Mouse (Mus musculus): ENCODE measurements at regions not wholly inside any gene's neighbourhood (a gene's known extent, or its start where the extent isn't known, plus 50 kb on each side); places are given as distances from the start of the nearest gene placed in this dataset.

DNA sequence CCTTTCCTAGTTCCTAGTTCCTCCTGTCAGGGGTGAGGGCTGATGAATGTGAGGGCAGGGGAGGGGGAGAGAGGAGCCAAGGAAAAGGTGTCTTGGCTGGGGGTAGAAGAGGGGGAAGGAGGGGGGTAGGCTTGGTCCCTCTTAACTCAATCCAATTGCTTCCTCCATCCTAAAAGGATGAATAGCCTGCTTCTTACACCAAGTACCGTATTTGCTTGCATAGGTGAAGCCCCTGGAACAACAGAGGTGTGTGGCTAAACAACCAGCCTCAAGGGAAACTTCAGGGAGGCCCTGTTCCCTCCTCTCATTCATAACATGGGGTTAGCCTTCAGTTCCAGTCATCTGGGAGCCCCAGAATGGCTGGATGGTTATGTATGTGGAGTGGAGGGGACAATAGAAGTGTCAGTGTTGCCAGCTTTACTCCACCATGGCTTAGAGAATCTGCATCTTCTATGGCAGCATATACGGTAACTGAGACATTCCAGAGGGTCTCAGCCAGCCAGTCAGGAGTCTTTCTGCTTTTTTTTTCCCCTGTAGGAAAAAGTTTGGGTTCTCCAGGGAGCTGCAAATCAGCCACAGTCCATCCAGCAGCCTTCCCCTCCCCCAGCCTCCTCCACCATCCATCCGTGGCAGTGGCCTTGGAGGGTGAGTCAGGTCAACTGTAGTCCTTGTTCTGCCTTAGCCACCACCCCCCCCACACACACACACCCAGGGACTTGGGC is 100.2 kb upstream of the Ccnd2 start:
- CTCF ChIA-PET: interaction anchor here (0.7 to 1.8 kb wide), 2 partner anchors 14 to 22 kb away, joined by 3 to 9 read pairs; no protein-coding TSS in a partner anchor

DNA sequence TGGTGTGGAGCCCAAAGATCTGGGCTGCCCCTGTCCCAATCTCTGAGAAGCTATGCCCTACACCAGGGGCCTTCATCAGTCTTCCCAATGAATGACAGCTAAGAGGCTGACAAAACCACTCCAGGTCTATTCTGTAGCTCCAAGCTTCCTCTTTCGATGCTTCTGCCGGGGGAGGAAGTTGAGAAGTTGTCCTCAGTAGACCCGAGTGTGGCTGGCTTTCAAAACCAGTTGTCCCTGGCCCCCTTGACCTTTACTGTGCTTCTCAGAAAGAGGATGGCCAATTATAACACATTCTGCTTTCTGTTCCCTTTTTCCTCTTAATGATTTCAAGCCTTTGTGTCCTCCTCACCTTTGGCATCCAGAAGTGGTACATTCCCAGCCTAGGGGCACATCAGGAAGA is 101.9 kb upstream of the Ccnd2 start:
- CTCF ChIA-PET: no interaction called here

DNA sequence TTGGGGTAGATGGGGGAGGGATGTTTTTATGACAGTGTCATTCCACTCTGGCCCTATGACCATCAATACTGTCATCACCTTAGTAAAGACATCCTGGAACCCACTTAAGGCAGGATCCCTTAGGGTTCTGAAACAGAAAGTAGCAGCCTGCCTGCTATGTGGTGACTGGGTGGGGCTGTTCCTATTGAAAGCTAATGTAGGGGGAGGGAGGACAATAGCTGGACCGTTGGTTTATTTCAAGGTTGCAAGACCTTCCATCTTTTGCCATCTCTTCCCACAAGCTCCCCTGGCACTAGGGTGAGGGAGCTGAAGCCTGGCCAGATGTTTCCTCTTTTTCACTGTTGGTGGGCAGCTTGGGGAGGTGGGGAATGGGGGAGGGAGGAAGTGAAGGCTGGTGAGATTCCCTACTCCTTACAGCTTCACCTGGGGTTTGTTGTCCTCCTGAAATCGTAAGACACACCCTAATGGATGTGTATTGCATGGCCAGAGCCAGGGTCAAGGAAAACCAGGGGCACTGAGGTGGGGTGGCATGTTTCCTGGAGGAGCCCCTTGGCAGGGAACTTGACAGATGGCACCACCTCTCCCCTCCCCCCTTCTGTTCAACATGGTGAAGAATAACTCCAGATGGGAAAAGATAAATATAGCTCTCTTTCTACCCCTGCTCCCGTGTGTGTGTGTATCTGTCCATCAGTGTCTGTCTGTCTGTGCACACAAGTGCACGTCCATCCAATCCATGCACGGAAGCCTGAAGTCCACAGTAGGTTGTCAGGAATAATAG is 112.1 kb upstream of the Ccnd2 start:
- CTCF ChIA-PET: no interaction called here

DNA sequence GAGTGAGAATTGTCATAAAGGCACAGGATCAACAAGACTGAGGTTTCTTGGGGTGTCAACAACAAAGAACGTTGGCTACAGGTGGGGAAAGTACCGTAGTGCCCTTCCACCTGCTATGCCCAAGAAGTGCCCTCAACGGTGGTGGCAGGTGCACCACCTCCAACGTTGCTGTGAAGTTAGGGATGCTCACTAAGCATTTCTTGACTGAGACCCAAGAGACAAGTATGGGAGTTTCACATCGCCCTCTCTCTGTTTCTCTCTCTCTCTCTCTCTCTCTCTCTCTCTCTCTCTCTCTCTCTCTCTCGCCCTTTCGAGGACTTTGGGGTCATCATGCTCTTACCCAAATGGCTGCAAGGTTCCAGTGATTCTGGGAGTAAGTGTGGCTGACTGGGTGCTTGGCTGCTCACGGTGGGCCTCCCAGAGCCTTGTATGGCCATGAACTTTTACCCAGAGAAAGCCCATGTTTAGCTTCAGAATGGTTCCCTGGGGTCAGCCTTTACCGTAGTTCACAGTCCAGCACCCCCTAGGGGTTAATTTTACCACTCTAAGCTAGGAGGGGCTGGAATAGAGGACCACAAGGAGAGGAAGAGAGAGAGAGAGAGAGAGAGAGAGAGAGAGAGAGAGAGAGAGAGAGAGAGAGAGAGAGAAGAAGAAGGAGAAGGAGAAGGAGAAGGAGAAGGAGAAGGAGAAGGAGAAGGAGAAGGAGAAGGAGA is 113.2 kb upstream of the Ccnd2 start:
- CTCF ChIA-PET: interaction anchor here (0.5 to 1.5 kb wide), 14 partner anchors 9 to 1643 kb away, joined by 3 to 18 read pairs (median 6); no protein-coding TSS in a partner anchor

DNA sequence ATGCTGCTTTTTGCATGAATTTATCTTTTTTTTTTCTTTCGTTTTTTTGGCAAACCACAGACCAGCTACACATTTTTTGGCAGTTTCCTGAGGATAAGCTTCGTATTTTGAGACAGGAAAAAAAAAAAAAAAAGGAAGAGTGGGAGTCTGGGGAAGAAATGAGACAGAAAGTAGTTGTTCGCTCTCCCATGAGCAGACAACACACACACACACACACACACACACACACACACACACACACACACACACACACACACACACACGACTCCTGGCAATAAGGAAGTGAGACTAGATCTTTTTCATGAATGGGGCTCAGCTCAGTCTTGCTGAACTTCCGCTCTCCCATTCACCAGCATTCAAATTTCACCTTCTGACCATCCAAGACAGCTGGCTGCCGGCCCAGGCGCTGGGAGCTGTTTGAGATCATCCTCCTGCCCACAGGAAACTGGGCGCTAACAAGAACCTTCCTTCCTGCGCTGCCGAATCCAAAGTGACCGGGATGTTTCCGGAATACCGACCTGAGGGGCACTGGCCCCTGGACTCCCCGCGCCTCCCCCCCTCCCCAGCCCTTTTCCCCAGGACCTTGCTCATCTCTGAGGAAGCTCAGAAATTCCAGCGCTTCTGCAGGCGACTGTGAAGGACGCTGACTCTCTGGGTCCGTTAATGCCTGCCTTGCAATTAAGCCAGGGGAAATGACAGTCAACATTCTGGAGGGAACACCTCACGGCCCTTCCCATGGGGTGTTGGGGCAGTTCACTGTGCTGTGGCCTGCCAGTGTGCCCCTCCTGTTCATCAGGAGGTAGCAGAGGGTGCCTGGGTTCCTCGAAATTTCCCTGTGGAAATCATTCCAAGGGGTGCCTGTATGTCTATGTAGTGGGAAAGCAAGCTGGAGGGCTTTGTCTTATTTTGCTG is 114.2 kb upstream of the Ccnd2 start:
- CTCF ChIA-PET: interaction anchor here (0.5 to 1.5 kb wide), 13 partner anchors 10 to 224 kb away, joined by 3 to 18 read pairs (median 5); no protein-coding TSS in a partner anchor

DNA sequence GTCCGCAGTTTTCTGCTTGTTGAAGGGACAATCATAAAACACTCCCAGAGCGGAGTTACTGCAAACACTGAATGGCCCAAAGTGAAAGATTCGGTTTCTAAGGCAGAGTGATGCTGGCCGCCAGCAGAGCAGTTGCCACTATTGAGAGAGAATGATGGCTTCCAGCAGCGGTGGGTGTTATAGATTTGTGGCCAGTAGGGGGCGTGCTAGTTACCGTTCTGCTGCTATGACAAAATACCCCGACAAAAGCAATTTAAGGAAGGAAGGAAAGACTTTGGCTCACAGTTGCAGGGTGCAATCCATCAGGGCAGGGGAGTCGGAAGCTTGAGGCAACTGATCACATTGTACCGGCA is 114.8 kb upstream of the Ccnd2 start:
- CTCF ChIA-PET: no interaction called here

DNA sequence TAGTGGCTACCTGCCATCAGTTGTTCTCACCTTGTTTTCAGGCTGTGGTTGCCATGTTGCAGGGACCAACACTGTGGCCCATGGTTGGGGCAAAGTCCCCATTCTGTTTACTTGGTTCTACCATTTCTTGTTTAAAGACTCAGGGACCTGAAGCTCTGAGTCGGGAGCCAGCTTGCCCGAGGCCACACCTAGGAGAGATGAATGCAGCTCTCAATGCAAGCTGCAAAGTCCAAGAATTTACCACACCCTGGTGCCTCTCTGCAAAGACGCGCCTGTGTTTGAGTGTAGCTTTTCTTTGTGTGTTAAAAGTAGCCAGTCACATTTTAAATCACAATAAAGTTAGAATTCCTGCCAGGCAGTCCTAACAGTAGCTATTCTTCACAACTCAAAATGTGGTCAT is 117.0 kb upstream of the Ccnd2 start:
- CTCF ChIA-PET: no interaction called here

DNA sequence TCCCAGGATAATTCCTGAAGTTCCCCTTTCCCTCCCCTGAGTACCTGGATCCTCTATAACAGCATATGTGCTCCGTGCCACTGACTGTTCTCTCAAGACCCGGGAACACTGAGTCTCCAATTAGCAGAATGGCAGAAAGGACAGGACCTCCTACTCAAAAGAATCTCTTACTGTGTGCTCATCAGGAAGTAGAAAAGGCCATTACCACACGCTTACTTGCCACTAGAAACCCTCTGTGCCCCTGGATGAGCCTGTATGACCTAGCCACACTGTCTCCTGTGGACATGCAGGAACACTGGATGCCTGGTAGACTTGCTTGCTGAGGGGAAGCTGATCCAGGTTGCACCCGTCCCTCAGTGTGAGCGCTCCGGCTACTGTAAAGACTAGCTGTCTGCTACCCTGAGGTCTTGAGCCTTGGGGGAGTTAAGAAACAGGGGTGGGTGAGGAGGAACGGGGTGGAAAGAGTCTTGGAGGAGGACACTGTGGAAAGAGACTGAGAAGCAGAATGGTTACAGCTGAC is 117.6 kb upstream of the Ccnd2 start:
- CTCF ChIA-PET: no interaction called here

DNA sequence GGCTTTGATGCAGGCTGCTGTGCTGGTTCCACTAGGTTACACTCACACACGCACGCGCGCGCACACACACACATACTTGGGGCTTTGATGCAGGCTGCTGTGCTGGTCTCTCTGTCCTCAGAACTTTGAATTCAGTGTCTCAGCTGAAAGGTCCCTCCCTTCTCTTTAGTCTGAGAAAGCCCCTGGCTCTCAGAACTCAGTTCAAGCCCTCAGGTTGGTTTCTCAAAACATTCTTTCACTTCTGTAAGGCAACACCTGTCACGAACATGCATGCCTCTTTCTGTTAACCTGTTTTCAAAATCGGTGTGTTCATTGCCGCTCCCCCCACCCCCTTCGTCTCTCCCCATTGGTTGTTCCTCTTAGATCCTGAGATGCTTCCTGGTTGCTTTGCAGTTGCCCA is 118.8 kb upstream of the Ccnd2 start:
- CTCF ChIA-PET: interaction anchor here (0.6 kb wide), 1 partner anchor 122 kb away, joined by 8 read pairs; no protein-coding TSS in a partner anchor

DNA sequence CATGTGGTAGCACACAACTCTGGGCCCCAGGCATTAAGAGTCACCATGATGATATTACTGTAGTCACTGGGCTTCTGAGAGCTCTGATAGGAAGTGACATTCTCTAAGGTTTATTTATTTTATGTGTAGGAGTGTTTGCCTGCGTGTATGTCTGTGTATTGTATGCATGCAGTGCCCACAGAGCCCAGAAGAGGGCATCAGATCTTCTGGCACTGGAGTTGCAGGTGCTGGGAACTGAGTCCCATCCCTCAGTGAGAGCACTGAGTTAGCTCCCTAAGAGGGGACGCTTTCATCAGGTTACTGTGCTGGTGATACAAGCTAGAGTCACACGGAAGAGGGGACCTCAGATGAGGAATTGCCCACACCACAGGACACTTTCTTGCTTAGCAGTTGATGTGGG is 119.4 kb upstream of the Ccnd2 start:
- CTCF ChIA-PET: interaction anchor here (0.6 kb wide), 2 partner anchors 119 to 123 kb away, joined by 8 read pairs; no protein-coding TSS in a partner anchor

DNA sequence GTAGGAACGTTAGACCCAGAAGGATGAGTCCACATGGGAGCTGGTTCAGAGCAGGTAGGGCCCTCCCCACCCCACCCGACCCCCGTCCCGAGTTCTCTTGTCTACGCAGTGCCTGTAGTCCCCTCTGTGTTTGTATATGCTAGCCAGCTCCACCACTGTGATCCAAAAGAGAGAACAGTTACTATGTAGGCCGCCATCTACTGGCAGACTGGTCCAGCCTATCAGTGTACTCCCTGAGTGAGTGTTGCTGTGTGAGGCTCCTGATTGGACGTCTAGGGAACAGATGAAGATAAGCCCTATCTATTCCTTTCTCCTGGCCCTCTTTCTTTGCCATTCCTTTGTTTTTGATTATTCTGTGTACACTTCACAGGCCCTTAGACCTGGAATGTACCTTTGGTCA is 120.6 kb upstream of the Ccnd2 start:
- CTCF ChIA-PET: interaction anchor here (0.6 kb wide), 1 partner anchor 180 kb away, joined by 3 read pairs; no protein-coding TSS in a partner anchor

DNA sequence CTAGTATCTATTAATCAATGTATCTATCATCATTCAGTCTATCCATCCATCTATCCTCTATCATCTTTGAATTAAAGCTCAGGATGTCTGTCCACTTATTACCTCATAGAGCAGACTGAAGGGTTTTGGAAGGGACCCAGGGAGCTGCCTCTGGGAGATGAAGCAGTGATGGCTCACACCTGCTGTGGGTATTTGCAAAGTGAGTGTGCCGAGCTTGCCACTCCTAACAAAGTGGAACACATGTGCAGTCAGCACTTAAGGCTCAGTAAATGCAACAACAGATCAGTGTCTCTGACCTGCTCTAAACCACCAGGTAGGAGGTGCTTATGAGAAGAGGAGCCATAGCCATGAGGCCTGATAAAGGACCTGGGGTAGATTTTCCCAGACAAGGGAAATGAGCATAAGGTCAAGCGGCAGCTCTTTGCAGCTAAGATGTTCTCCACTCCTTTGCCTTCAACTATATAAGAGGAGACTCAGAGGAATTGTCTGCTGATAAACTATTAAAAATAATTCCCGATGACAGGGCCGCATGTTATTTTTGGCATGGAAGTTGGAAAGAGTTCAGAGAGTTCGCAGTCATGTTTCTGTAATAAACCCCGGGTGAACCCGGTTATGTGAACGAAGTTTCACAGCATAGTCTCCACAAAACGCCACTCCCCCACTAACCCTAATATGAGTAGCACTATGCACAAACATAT is 122.9 kb upstream of the Ccnd2 start:
- CTCF ChIA-PET: interaction anchor here (0.7 kb wide), 1 partner anchor 118 kb away, joined by 5 read pairs; no protein-coding TSS in a partner anchor

DNA sequence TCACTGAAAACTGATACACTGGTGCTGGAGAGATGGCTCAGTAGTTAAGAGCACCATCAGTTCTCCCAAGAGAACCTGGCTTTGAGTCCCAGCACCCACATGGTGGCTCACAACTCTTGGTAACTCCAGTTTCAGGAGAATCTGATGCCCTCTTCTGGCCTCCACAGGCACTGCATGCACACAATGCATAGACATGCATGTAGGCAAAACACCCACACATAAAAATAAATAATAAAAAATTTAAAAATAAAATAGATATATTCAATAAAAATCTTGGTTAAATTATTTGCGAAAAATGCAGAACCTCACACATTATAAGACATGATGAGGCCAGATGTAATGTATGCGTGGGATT is 123.4 kb upstream of the Ccnd2 start:
- CTCF ChIA-PET: interaction anchor here (0.7 kb wide), 1 partner anchor 118 kb away, joined by 5 read pairs; no protein-coding TSS in a partner anchor

DNA sequence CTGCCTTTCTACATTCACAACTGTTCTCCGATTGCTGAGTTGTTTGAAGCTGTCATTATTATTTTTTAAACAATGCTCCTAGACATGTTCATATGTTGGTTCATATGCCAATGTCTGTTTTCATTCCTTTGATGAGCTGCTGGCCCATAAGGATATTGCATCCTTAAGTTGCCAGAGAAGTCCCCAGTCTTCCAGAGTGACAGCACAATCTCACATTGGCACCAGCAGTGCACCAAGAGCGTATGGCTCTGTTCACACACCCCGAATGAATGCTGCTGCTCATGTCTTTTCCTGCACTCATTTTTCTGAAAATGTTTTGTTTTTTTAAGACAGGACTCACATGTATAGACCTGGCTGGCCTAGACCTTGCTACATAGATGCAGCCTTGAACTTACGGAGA is 124.4 kb upstream of the Ccnd2 start:
- CTCF ChIA-PET: no interaction called here

DNA sequence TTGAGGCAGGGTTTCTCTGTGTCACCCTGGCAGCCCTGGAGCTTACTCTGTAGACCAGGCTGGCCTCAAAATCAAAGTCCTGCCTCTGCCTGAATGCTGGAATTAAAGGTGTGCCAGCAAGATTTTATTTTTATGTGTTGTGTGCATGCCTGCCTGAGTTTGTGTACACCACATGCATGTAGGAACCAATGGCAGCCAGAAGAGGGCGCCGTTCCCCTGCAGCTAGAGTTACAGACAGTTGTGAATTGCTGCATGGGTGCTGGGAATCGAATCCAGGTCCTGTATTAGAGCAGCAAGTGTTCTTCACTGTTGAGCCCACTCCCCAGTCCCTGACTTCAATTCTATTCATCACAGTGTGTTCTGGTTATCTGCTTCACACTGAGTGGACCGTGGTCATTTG is 126.4 kb upstream of the Ccnd2 start:
- CTCF ChIA-PET: interaction anchor here (0.6 kb wide), 1 partner anchor 296 kb away, joined by 3 read pairs; no protein-coding TSS in a partner anchor

DNA sequence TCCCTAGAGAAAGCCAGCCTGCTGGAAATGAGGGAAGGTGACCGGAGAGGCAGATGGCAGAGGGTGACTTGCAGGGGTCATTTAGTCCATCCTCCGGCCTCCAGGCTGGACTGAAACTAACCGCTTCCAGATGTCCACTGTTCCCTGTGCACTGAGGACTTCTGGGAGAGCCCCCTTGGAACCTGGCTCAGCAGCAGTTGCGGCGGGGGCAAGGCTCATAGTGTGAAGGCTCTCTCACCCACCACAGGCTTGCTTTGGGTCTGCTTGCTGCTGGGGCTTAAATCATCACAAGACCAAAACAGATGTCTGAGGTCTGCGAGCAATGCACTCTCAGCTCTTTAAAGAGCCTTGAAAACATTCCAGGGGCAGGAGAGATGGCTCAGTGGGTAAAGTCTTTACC is 132.2 kb upstream of the Ccnd2 start:
- CTCF ChIA-PET: no interaction called here

DNA sequence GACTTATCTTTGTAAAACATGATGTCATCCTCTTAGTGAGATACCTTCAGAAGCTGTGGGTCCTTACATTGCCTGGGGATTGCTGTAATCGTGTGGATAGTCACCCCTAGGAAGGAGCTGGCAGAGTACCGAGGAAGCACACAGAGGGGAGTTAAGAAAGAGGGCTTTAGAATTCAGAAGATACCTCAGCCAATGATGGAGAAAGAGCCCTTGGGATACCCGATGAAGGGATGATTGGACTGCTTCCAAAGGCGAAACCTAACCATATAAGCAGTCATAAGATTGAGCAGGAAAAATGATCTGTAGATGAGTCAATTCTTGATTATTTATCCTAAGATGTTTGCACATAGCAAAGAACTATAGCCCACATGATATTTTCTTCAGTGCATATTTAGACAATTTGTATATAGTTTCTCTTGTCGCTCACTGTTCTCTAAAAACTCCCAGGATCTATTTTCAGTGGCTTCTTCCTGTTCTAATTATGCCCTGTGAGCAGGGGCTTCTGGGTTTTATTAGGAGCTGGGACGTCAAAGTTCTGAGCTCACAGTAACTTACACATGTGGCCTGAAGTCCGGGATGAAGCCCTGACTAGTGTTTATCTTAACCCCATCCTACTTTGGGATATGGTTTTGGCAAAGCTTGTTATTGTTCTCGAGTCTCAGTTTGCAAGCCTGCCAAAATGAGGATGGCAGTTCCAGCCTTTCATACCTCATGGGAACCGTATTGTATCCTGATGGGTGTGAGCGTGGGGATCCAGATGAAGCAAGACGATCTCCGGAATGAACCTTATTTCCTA is 134.9 kb upstream of the Ccnd2 start:
- CTCF ChIA-PET: no interaction called here

DNA sequence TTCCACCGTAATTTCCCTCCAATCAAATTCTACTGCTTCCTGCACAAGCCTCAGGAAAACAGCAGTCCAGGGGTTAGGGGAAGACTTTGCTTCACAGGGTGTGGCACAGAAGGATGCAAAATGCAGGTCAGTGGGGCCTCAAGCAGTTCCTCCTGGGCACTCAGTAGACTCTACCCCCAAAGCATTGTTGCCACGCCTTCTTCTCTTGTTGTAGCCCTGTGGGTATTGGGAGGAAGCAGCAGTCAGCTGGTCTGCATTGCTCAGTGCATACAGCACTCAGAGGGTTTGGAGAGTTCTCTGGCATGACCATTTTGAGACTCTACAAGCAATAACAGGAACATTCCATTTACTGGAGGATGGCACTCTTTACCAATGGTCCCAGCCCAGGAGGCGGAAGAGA is 137.0 kb upstream of the Ccnd2 start:
- CTCF ChIA-PET: no interaction called here

DNA sequence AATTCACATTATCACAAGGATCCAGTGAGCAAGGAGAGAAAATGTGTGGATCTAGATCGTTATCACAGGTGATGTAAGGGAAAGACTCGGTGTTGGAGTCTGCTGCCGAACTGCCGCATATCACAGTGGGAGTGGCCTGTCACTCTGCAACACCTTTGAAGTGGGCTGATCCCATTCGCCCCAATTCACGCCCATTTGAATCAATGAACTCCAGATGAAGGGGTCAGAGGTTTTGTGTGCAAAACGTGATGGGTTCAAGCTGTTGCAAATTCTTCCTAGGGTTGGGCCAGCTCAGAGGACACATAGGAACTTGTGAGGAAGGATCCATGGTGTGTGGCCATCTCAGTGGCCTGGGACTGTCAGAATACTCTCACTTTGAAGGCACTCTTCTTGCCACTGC is 139.9 kb upstream of the Ccnd2 start:
- CTCF ChIA-PET: no interaction called here

DNA sequence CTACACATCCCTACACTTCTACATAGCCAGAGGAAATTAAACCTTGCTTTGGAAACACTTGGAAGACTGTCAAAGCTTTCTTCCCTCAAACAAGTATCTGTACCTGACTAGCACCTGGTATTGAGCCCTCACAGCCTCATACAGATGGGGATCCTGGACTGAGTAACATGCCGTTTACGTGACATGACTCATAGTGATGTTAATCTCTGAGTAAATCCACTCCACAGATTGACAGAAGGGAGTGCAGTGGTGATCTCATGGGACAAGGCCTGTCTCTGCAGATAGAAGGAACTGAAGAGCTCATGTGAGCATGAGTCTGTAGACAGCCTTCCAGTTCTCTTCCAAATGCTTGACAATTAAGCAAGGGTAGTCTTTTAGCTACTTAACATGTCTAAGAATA is 141.8 kb upstream of the Ccnd2 start:
- CTCF ChIA-PET: no interaction called here
